Mouse (Mus musculus) monocyte, adult 5-6 weeks (primary cell): ENCODE measurements around the gene Rab29. TPM values are rescaled to one million over a fixed set of nuclear protein-coding genes. Genes with fewer than 3 reads are reported as not detected.

ENCODE experiments used
- ATAC-seq: fragments of 153-309, 156-312 bp; replicated peaks from 2 replicates; pipeline ENCODE4 v1.8.0; 2017; ENCODE audit warnings: mild to moderate bottlenecking; ENCODE audit not compliant: low TSS enrichment, insufficient number of reproducible peaks, severe bottlenecking, poor library complexity, low FRiP score
- total RNA-seq: library from RNA; stranded (forward); fragments of 200-1000, 200-491, 200-594 nt; gene quantifications from 3 replicates; pipeline ENCODE4 v1.2.3, GENCODE M21; 2017

The Rab29 gene
- total RNA-seq, 1 experiment from 2014 or later, result 84.6 TPM

DNA sequence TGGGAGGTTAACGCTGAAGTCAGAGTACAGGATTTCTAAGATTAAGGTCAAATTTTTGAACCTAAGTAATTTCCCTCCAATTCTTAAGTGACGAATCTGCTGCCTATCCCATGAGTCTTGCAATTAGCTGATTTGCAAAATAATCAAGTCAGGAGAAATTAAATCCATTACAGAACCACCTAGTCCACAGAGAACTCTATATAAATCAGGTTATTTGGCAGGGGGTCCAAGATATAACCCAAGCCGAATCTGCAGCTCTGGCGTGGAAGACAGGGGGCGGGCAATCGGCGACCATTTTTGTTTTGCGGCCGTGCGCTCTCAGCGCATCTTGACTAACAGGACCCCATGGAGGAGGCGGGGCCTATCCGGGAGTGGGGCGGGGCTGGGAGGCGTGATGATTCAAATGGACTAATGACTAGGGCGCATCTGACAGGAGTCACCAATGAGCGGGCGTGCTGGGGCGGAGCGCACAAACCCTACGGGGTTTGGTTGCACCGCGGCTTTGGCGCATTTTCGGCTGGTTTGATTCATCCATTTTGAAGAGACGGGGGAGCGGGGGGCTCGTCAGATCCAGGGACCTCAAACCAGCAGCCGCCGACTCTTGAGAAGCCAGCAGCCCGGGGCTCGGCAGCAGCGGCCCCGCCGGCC is 43.1 kb downstream of the Rab29 start, which contains the start of gene Nucks1:
Gene Nucks1 (plus strand): TSS at position 534 of the 648 bp plus-strand sequence.
- ATAC-seq, result peak; percentile 98

DNA sequence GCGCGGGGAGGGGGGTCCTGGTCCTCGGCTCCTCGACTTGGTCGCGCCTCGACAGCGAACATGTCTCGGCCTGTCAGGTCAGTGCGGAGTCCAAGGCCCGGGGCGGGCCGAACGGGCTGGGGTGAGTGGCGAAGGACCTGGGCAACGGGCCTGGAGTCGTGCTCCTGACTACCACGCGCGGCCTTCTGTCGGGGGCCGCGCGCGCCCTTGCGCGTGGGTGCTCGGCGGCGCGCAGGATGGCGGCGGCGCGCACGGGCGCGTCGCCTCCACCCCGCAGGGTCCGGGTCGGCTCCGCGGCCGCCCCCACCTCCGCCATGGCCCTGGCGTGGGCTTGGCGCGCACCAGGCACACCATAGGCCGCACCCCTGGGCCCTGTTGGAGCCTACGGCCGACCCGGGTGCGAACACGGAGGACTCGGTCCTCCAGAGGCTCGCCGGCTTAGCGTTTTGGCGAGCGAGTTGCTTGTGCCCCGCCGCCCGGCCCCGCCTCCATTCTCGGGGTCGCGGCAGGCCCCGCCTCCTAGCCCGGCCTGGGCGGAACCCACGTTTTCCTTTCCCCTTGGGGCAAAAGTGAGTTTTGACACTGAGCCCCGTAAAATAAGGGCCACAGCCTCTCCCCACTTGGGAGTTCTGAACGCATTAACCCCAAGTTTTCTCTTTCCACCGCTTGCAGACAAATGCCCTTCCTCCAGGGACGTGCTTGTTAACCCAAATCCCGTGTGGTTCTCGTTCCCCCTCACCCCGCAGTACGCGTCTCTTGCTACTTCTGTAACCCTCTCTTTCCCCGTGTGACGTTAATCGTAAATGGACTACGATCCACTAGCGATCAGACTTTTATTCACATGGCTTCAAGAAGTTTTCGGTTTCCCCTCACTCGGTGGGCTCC is 43.9 kb downstream of the Rab29 start:
- ATAC-seq, result peak; percentile 34

DNA sequence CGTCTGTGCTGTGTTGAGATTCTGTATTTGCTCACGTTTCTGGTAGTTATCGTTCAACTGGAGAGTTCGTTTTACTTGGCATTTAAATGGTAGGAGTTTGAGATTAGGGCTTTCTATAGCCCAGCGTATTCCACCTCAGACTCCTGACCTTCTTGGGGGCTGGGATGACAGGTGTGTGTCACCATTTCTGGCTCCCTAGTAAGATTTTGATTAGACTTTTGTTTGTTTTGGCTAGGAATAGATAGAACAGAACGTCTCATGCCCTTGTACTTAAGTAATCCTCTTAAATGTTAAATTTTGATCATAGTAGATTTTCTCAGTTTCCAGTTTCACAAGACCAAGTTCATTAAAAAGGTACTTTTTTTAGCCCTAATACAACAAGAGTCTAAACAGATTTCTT is 50.6 kb downstream of the Rab29 start:
- no peak for ATAC-seq

DNA sequence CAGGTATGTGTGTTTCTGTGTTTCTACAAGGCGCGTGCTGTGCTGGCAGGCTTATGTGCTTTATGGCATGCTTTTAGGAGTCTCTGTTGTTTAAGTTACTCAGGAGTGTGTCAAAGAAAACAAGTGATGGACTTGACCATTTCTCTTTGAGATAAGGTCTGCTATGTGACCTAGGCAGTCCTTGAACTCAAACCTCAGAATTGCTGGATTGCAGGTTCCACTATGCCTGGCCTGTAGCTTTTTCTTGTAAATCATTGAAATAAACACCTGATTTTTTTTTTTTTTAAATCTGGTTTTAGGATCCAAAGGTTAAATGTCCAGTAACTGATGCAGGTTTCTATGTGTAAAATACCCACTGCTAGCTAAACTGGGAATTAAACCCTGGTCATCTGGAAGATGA is 52.0 kb downstream of the Rab29 start:
- no peak for ATAC-seq

DNA sequence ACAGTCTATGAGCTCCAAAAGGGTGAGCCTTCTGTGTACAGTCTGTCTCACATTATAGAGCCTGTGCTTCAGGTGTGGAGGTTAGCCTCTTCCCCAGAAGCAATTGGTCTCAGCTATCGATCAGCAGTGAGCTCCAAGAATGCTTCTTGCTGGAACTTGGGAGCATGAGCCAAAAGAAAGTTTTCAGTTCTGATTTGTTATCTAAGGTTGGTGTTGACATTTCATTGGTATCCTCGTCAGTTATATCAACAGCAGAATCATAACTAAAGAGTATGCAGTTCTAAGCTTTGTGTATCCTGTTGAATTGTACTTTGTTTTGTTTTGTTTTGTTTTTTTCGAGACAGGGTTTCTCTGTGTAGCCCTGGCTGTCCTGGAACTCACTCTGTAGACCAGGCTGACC is 55.1 kb downstream of the Rab29 start:
- ATAC-seq, result no peak

Other genes starting within 250 kb of the Rab29 start
- gene Ctse, start 228.9 kb upstream of the Rab29 start, total RNA-seq, result 11.9 to 16.7 TPM (median 13.9 TPM) in 3 replicates
- 1.4 to 3.7 TPM (median 2.3 TPM) in 3 replicates for gene Rab7b, start 178.5 kb upstream of the Rab29 start, total RNA-seq
- gene Slc26a9, start 123.2 kb upstream of the Rab29 start, total RNA-seq, result not detected in 3 replicates
- not detected in 3 replicates for gene Pm20d1, start 69.8 kb upstream of the Rab29 start, total RNA-seq
- gene Slc41a1, start 39.7 kb upstream of the Rab29 start, total RNA-seq, result 8.2 to 13.5 TPM (median 11.8 TPM) in 3 replicates
- gene Nucks1, start 43.3 kb downstream of the Rab29 start, total RNA-seq, result 79.3 to 93.1 TPM (median 86.9 TPM) in 3 replicates
- gene Slc45a3, start 95.7 kb downstream of the Rab29 start, total RNA-seq, result not detected in 3 replicates
- 94.2 to 198 TPM (median 109 TPM) in 3 replicates for gene Elk4, start 140.4 kb downstream of the Rab29 start, total RNA-seq
- 4.2 to 7.2 TPM (median 5.1 TPM) in 3 replicates for gene Mfsd4a, start 200.8 kb downstream of the Rab29 start, total RNA-seq